8 mouse cellular contexts compared by ENCODE assay signal in the genomic region with DNA sequence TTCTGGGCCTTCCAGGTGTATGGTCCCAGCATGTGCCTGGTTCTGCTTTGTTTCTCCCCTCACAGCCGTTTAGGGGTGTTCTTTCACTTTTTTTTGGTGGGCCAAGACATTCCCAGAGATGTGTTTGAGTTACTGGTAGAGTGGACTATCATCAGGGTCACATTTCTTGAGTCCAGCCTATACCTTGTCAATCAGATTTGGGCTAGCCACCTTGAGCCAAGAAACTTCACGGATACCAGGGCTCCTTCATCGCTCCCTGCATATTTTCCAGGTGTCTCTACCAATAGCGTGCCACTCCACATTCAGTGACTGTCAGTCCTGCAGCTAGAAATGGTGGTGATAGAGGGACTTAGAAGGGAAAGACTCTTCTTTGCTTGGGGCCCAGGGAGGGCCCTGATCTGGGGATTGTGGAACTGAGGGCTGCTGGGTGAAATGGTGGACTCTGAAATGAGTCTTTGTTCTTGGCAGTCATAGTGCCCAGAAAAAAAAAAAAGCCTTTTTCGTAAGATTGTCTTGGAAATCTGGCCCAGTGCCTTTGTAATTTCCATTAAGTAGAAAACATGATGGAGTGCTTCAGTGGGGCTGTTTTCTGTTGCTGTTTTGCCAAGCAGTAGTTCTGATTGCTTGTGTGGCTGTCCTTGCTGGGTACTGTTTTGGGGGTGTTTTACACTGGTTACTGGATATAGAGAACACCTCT. TPM values are rescaled to one million over a fixed set of nuclear protein-coding genes. Genes with fewer than 3 reads are reported as not detected.
DNase-seq lines count a peak whose midpoint lies in the region; ATAC-seq and TF ChIP-seq lines count a peak whose summit lies in the region.

No protein-coding gene starts in this region.

- peak overlapping the region; percentile 84 for H3K9ac ChIP-seq in limb, embryonic 15.5 days

- peaks cover 37% of the 10 kb centered on the region for H3K36me3 ChIP-seq in G1E (replicated peaks)
- H3K36me3 ChIP-seq in limb, embryonic 15.5 days = no peaks in the 10 kb centered on the region

- TF ChIP-seq CTCF in G1E (IDR thresholded peaks at IDR 0.05; ENCODE audit: low read depth, low read length) = no peak

- WGBS in limb, embryonic 15.5 days = 33% methylated on average over 5 of the region's 5 CpGs

- no peaks in the 10 kb centered on the region for H3K9me3 ChIP-seq in G1E (replicated peaks)
- H3K9me3 ChIP-seq in limb, embryonic 15.5 days = no peaks in the 10 kb centered on the region

- peak overlapping the region; percentile 98 for H3K27ac ChIP-seq in limb, embryonic 15.5 days

- peak; percentile 63 for DNase-seq in cerebellum, adult 9-10 months
- no peak for DNase-seq in cerebellum, postnatal 36 days
- DNase-seq in G1E (ENCODE audit: low spot score) = no peak
- DNase-seq in heart, adult 9 months (ENCODE audit: low spot score in 2 of 2) = peak; percentile 27 to 39
- DNase-seq in skeletal muscle tissue, adult 2 months (ENCODE audit: low read depth, low spot score) = peak; percentile 38
- no peak for DNase-seq in right cerebral cortex, adult 2 months (ENCODE audit: low spot score in 2 of 2)
- no peak for DNase-seq in spleen, adult 18-20 months

- peaks cover 76% of the 10 kb centered on the region for H3K4me1 ChIP-seq in G1E (ENCODE audit: insufficient read depth, low read depth, low read length)
- H3K4me1 ChIP-seq in limb, embryonic 15.5 days = peaks cover 31% of the 10 kb centered on the region

- H3K4me2 ChIP-seq in limb, embryonic 15.5 days = peak overlapping the region; percentile 68

- H3K4me3 ChIP-seq in G1E (ENCODE audit: low read depth, low read length) = peak overlapping the region; percentile 90
- H3K4me3 ChIP-seq in limb, embryonic 15.5 days = peak overlapping the region; percentile 89

- ATAC-seq in G1E (ENCODE audit: extremely low read depth, insufficient number of reproducible peaks, low FRiP score, poor library complexity, severe bottlenecking) = no peak
- ATAC-seq in limb, embryonic 15.5 days (ENCODE audit: insufficient number of reproducible peaks, low FRiP score, low TSS enrichment, low read depth) = no peak

- peaks cover 2% of the 10 kb centered on the region; the same call in 1 of the 2 replicates for H3K27me3 ChIP-seq in G1E (ENCODE audit: insufficient read depth, low read length)
- H3K27me3 ChIP-seq in limb, embryonic 15.5 days = no peaks in the 10 kb centered on the region

RNA-seq across cellular contexts. Expression of a gene that starts 1.1 kb away (rescaled TPM):
- total RNA-seq in G1E (2014; fragmentation: Nextera tagmentation) = 16.3 and 27.1 TPM in 2 replicates
- 5.2 TPM in 2 replicates for total RNA-seq in G1E (2017)
- polyA plus RNA-seq in G1E (2012) = 34.9 and 40.0 TPM in 2 replicates
- 46.0 and 48.6 TPM in 2 replicates for polyA plus RNA-seq in limb, embryonic 15.5 days (2015; fragmentation: Nextera tagmentation; extraction: Ambion mirVana)

RNA-seq across cellular contexts. Expression of a gene that starts 11.7 kb away (rescaled TPM):
- 1.6 and 2.4 TPM in 2 replicates for total RNA-seq in G1E (2014; fragmentation: Nextera tagmentation)
- 1.6 and 1.9 TPM in 2 replicates for total RNA-seq in G1E (2017)
- 0.14 TPM in 2 replicates for polyA plus RNA-seq in G1E (2012)
- not detected in 2 replicates for polyA plus RNA-seq in limb, embryonic 15.5 days (2015; fragmentation: Nextera tagmentation; extraction: Ambion mirVana)

RNA-seq across cellular contexts. Expression of a gene that starts 49.2 kb away (rescaled TPM):
- total RNA-seq in G1E (2014; fragmentation: Nextera tagmentation) (not detected in 2 replicates), G1E (2017) (0.11 and 0.17 TPM in 2 replicates)
- polyA plus RNA-seq in G1E (2012) = not detected in 2 replicates
- polyA plus RNA-seq in limb, embryonic 15.5 days (2015; fragmentation: Nextera tagmentation; extraction: Ambion mirVana) = 0.67 and 1.0 TPM in 2 replicates

RNA-seq across cellular contexts. Expression of a gene that starts 55.6 kb away (rescaled TPM):
- total RNA-seq in G1E (2014; fragmentation: Nextera tagmentation) (1.2 and 1.4 TPM in 2 replicates), G1E (2017) (0.06 and 0.16 TPM in 2 replicates)
- 0.24 and 0.32 TPM in 2 replicates for polyA plus RNA-seq in G1E (2012)
- polyA plus RNA-seq in limb, embryonic 15.5 days (2015; fragmentation: Nextera tagmentation; extraction: Ambion mirVana) = 2.8 and 3.1 TPM in 2 replicates

Comparison
In these comparisons a context has a peak if more than half of its experiments do, and no peak if none do; other contexts are left out.
1. DNase-seq: peak in cerebellum, adult 9-10 months (single experiment), heart, adult 9 months (2 of 2) and skeletal muscle tissue, adult 2 months (single experiment); none in cerebellum, postnatal 36 days (0 of 2), G1E (single experiment), right cerebral cortex, adult 2 months (0 of 2) and spleen, adult 18-20 months (0 of 2).